Mouse (Mus musculus): ENCODE measurements around the gene Mybph. TPM values are rescaled to one million over a fixed set of nuclear protein-coding genes. Genes with fewer than 3 reads are reported as not detected.
A peak's percentile ranks its signal among the peaks of the same experiment; 100 is the strongest.

Gene Mybph
- polyA plus RNA-seq, 1 experiment from 2014 or later, result 0.16 TPM

DNA sequence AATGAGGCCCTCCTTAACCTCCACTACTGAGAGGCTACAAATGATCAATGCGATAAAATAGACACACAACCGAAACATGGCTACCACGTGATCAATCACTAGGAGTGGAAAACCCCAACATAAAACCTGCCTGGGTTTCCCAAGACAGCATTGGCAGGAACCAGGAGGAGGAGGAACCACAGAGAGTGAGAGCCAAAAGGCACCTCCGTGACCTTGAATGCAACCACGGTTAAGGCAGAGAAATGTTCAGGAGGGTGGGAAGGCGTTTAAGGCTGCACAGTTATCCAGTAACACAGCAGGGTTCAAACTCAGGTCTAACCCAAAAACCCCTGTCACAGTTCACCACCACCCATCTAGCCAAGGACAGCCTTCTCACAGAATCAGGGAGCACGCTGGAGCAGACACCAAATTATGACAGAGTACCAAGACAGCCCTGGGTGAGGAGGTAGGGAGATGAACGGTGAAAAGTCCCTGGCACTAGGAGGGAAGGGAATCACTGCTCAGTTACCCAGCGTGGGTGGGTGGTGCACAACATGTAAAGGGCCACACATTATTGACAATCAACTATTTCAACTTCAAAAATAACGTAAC lies 37.5 kb downstream of the Mybph start:
- peaks cover 28% of the 10 kb centered on the region for H3K27me3 ChIP-seq
- no peak overlapping the region for H3K9ac ChIP-seq
- WGBS, result 74% methylated on average over 10 of the region's 10 CpGs
- no peak overlapping the region for H3K4me2 ChIP-seq
- H3K4me1 ChIP-seq, result peaks cover 30% of the 10 kb centered on the region
- H3K27ac ChIP-seq, result no peak overlapping the region
- H3K4me3 ChIP-seq, result no peak overlapping the region
- H3K36me3 ChIP-seq, result no peaks in the 10 kb centered on the region
- no peaks in the 10 kb centered on the region for H3K9me3 ChIP-seq
- no peak for ATAC-seq (ENCODE audit: borderline replicate concordance, extremely low read depth, low FRiP score, low TSS enrichment)

DNA sequence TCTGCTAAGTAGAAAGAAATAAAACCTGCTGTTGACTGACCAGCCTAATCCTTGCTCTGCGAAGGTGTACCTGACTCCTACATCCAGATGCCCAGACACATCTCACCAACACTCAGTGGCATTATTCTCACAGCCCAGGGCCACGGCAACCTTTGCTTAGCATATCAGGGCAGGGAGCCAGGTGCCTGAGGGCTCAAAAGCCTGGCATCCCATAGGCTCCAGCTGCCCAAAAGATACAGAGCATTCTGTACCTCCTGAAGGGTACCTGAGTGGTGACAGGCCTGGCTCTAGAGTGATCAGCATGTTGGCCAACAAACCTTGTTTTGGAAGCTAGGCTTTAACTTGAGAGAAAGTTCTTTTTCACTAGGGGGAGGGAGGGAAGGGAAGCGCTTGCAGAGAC lies 38.0 kb downstream of the Mybph start:
- Histone ChIP-seq H3K4me2 (no peak overlapping the region), H3K9ac (no peak overlapping the region), H3K27me3 (peaks cover 33% of the 10 kb centered on the region), H3K9me3 (no peaks in the 10 kb centered on the region), H3K4me1 (peaks cover 35% of the 10 kb centered on the region), H3K4me3 (no peak overlapping the region), H3K27ac (no peak overlapping the region), H3K36me3 (no peaks in the 10 kb centered on the region)
- WGBS, result 70% methylated on average over 3 of the region's 3 CpGs
- no peak for ATAC-seq (ENCODE audit: borderline replicate concordance, extremely low read depth, low FRiP score, low TSS enrichment)

GRCm38 (mm10) chr1:134231681-134232080 lies 38.4 kb downstream of the Mybph start:
- Histone ChIP-seq H3K27me3 (peaks cover 38% of the 10 kb centered on the region), H3K4me2 (no peak overlapping the region), H3K4me3 (no peak overlapping the region), H3K27ac (no peak overlapping the region), H3K4me1 (peaks cover 35% of the 10 kb centered on the region), H3K36me3 (no peaks in the 10 kb centered on the region), H3K9ac (no peak overlapping the region), H3K9me3 (no peaks in the 10 kb centered on the region)
- WGBS, result 65% methylated on average over 3 of the region's 3 CpGs
- ATAC-seq (ENCODE audit: borderline replicate concordance, extremely low read depth, low FRiP score, low TSS enrichment), result no peak

DNA sequence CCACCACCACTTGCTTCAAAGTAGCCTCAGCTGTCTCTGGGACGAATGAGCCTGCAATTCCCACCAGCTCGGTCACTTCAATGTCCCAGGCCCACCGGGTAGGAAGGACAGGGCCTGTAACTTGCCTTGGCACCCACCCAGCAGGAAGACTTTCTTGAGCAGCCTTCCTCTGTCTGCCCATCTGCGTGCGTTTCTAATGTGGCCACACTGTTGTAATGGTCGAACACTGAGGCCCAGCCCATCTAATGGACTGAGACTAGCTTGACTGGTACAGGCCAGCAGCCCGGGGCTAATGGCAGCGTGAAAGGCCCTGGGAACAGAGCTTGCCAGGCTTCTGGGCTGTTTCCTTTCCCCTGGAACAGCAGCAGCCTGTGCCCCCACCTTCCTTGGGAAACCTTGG lies 39.1 kb downstream of the Mybph start:
- H3K36me3 ChIP-seq, result no peaks in the 10 kb centered on the region
- peaks cover 44% of the 10 kb centered on the region for H3K27me3 ChIP-seq
- no peak overlapping the region for H3K4me3 ChIP-seq
- H3K27ac ChIP-seq, result peak overlapping the region; percentile 81
- 56% methylated on average over 8 of the region's 8 CpGs for WGBS
- H3K4me2 ChIP-seq, result 0 out of 2 replicates have a peak overlapping the region, but pooled peaks have one; percentile 5
- ATAC-seq (ENCODE audit: borderline replicate concordance, extremely low read depth, low FRiP score, low TSS enrichment), result no peak
- H3K9me3 ChIP-seq, result no peaks in the 10 kb centered on the region
- H3K9ac ChIP-seq, result no peak overlapping the region
- peaks cover 35% of the 10 kb centered on the region for H3K4me1 ChIP-seq

DNA sequence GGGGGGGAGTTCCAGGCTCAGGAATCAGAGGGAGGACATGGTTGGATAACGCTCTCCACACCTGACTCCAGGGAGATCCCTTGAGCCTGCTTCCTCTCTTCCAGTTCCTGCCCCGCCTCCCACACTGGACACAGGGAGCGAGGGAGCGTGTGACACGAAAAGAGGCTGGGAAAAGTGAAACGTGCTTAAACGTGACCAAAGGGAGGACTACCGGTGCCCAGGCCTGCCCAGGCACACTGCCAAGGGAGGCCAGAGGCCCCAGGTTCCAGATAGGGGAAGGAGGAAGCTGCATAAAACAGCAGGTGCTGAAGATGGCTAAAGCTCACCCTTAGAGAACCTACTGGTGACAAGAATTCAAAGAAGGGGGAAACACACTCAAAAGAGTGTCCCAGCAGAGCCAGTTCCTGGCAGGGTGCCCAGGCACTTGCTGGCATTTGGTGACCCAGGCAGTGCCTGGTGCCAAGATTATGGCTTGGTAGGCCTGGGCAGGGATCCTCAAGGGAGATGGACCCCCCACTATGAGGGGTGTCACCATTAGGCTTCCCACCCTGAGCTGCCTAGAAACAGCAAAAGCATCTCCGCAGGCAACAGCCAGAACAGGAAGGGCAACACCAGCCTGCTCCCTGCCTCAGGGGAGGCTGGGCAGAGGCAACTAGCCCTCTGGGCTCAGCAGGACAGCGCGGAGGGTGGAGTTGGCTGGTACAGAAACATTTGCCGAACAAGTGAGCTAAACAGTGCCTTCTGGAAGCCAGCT lies 39.7 kb downstream of the Mybph start:
- 39% methylated on average over 12 of the region's 12 CpGs for WGBS
- Histone ChIP-seq H3K4me2 (peak overlapping the region; percentile 87; the same call in 1 of the 2 replicates), H3K27me3 (peaks cover 45% of the 10 kb centered on the region), H3K9me3 (no peaks in the 10 kb centered on the region), H3K9ac (no peak overlapping the region), H3K4me3 (no peak overlapping the region), H3K36me3 (no peaks in the 10 kb centered on the region), H3K4me1 (peaks cover 35% of the 10 kb centered on the region), H3K27ac (peak overlapping the region; percentile 81)
- peak; percentile 58; the same call in 1 of the 2 replicates for ATAC-seq (ENCODE audit: borderline replicate concordance, extremely low read depth, low FRiP score, low TSS enrichment)

GRCm38 (mm10) chr1:134233681-134234454 lies 40.6 kb downstream of the Mybph start:
- 48% methylated on average over 19 of the region's 19 CpGs for WGBS
- H3K9me3 ChIP-seq, result no peaks in the 10 kb centered on the region
- peaks cover 35% of the 10 kb centered on the region for H3K4me1 ChIP-seq
- H3K27ac ChIP-seq, result peak overlapping the region; percentile 81; the same call in 1 of the 2 replicates
- no peak overlapping the region; the same call in 1 of the 2 replicates for H3K9ac ChIP-seq
- H3K36me3 ChIP-seq, result no peaks in the 10 kb centered on the region
- H3K4me3 ChIP-seq, result peak overlapping the region; percentile 37
- 0 out of 2 replicates have a peak, but pooled peaks have one; percentile 2 for ATAC-seq (ENCODE audit: borderline replicate concordance, extremely low read depth, low FRiP score, low TSS enrichment)
- peaks cover 45% of the 10 kb centered on the region for H3K27me3 ChIP-seq
- peak overlapping the region; percentile 87 for H3K4me2 ChIP-seq

DNA sequence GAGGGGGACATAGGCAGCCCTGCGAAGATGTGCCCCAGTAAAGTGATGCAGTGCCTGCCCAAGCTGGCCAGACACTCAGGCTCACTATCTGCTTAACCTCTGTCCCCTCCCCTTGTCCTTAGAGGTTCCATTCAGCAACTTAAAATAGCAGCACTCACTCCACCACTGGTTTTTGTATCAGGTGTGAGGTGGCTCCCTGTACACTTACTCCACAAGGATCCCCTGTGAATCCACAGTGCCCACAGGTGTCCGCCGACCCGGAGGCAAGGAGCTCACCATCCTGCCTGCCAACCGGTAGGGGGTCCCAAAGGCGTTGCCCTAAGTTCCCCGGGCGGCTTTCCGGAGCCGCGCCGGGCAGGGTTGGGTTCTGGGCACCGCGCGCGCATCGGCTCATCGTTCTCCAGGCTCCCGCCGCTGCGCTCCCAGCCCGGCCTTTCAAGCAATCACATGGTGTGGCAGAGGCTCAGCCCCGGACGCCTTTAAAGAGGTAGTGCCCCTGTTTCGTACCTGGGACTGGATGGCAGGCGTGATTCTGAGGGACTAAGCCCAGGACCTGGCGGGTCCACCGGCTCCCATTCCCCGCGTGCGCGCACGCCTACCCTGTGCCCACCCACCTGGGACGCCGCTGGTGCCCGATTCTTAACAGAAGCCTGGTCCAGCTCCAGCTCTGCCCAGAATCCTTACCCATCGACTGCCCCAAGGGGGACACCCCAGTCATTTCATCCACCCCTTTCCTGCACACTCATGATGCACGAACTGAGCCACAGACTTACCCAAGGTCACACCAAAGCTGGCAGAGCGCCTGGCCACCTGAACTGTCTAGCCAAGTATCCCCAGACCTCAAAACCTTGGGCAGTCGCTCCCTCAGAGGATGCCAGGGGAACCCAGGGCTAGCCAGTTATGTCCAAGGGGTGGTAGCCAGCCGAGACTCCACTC lies 41.5 kb downstream of the Mybph start:
- H3K9ac ChIP-seq, result peak overlapping the region; percentile 33
- peaks cover 45% of the 10 kb centered on the region for H3K27me3 ChIP-seq
- H3K4me1 ChIP-seq, result peaks cover 35% of the 10 kb centered on the region
- under 1% methylated on average over 40 of the region's 41 CpGs for WGBS
- H3K36me3 ChIP-seq, result no peaks in the 10 kb centered on the region
- H3K27ac ChIP-seq, result no peak overlapping the region
- ATAC-seq (ENCODE audit: borderline replicate concordance, extremely low read depth, low FRiP score, low TSS enrichment), result no peak
- H3K4me2 ChIP-seq, result peak overlapping the region; percentile 87
- peak overlapping the region; percentile 37 for H3K4me3 ChIP-seq
- no peaks in the 10 kb centered on the region for H3K9me3 ChIP-seq

GRCm38 (mm10) chr1:134235391-134235921 lies 42.2 kb downstream of the Mybph start, which contains the start of gene Adora1:
Adora1 (minus strand) TSS chr1:134235431.
- Histone ChIP-seq H3K27ac (no peak within 1 kb of the TSS), H3K27me3 (peaks cover 45% of the 10 kb centered on the region), H3K36me3 (no peaks in the 10 kb centered on the region), H3K4me2 (peak within 1 kb of the TSS; percentile 87), H3K4me3 (peak within 1 kb of the TSS; percentile 37), H3K9ac (peak within 1 kb of the TSS; percentile 33), H3K4me1 (peaks cover 35% of the 10 kb centered on the region), H3K9me3 (no peaks in the 10 kb centered on the region)
- WGBS, result under 1% methylated on average over 36 of the region's 37 CpGs
- no peak for ATAC-seq (ENCODE audit: borderline replicate concordance, extremely low read depth, low FRiP score, low TSS enrichment)

DNA sequence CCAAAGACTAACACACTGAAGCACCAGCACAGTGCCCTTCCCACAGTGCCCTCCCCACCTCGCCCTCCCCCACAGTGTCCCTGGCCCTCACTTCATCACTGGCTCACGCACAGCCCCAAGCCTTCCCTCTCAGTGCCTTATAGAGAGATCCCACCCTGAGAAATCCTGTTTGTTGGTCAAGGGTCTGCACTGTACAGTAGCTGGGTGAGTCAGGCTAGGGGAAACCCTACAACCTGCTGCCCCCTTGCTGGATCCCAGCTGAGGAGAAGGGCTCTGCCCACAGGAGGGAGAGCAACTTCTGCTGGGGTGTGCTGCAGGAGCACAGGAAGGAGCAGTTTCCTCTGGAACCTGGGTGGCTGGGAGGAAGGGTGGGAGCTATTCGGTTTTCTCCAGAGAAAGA lies 42.9 kb downstream of the Mybph start:
- ATAC-seq (ENCODE audit: borderline replicate concordance, extremely low read depth, low FRiP score, low TSS enrichment), result no peak
- 37% methylated on average over 3 of the region's 3 CpGs for WGBS
- H3K27me3 ChIP-seq, result peaks cover 45% of the 10 kb centered on the region
- no peaks in the 10 kb centered on the region for H3K36me3 ChIP-seq
- H3K9ac ChIP-seq, result no peak overlapping the region
- H3K4me3 ChIP-seq, result no peak overlapping the region
- H3K27ac ChIP-seq, result no peak overlapping the region
- H3K4me1 ChIP-seq, result peaks cover 35% of the 10 kb centered on the region
- H3K9me3 ChIP-seq, result no peaks in the 10 kb centered on the region
- peak overlapping the region; percentile 87 for H3K4me2 ChIP-seq

DNA sequence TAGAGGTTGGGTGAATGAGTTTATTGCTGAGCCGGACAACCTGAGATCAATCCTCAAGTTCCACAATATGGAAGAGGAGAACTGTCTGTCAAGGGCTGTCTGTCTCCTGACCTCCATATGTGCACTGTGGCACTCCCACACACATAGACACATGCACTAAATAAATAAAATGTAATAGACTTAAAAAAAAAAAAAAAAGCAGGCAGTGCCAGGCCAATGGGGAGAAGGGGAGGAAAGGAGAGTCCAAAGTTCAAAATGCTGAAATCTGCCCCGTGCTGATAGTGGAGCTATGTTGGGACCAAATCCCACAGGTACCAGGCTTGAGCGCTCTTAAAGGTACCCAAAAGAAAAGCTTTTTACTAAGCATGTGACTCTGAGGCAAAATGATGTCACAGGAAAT lies 44.2 kb downstream of the Mybph start:
- 85% methylated on average over 3 of the region's 3 CpGs for WGBS
- Histone ChIP-seq H3K9me3 (no peaks in the 10 kb centered on the region), H3K27me3 (peaks cover 48% of the 10 kb centered on the region), H3K4me1 (peaks cover 31% of the 10 kb centered on the region), H3K4me3 (no peak overlapping the region), H3K9ac (no peak overlapping the region), H3K4me2 (no peak overlapping the region), H3K36me3 (no peaks in the 10 kb centered on the region), H3K27ac (no peak overlapping the region)
- no peak for ATAC-seq (ENCODE audit: borderline replicate concordance, extremely low read depth, low FRiP score, low TSS enrichment)

- Histone ChIP-seq H3K9ac (no peak overlapping the region), H3K4me1 (peaks cover 17% of the 10 kb centered on the region), H3K36me3 (no peaks in the 10 kb centered on the region), H3K4me2 (no peak overlapping the region), H3K27ac (no peak overlapping the region), H3K27me3 (peaks cover 21% of the 10 kb centered on the region), H3K9me3 (no peaks in the 10 kb centered on the region), H3K4me3 (no peak overlapping the region)
- 80% methylated on average over 9 of the region's 9 CpGs for WGBS
- no peak for ATAC-seq (ENCODE audit: borderline replicate concordance, extremely low read depth, low FRiP score, low TSS enrichment)
These were observed 47.5 kb downstream of the Mybph start for GRCm38 (mm10) chr1:134240701-134241100.

Data from lung, embryonic 15.5 days (tissue).